Mouse (Mus musculus) MEL (cell line): Measurements from ENCODE around the gene Ppm1e. TPM values are rescaled to one million over a fixed set of nuclear protein-coding genes. Genes with fewer than 3 reads are reported as not detected.

Experiments used
- DNase-seq: peaks from one replicate; pipeline ENCODE4 v3.0.0; 2011; ENCODE audit warnings: low read depth, low spot score
- H3K27ac ChIP-seq: 2 replicates; pipeline ENCODE4 v1.5.1; 2012; ENCODE audit warnings: low read depth, mild to moderate bottlenecking, control low read depth, low read length, moderate library complexity; ENCODE audit not compliant: control insufficient read depth
- H3K27me3 ChIP-seq, 2 experiments: fragments of 150-350 bp in 1 of 2; sonication (generic) in 1 of 2; 2 replicates each; pipeline ENCODE4 v1.6.1; 2012; ENCODE audit warnings: low read length in 2 of 2, mild to moderate bottlenecking in 2 of 2, improper control_type of control experiment in 1 of 2, moderate library complexity in 1 of 2; ENCODE audit not compliant: insufficient read depth in 2 of 2, control insufficient read depth in 1 of 2
- H3K36me3 ChIP-seq, 2 experiments: 2 replicates each; pipeline ENCODE4 v1.6.1; 2012 to 2014; ENCODE audit warnings: low read length in 2 of 2, improper control_type of control experiment in 1 of 2, inconsistent platforms in 1 of 2, mild to moderate bottlenecking in 1 of 2; ENCODE audit not compliant: insufficient read depth in 2 of 2, control insufficient read depth in 1 of 2
- H3K4me1 ChIP-seq, 2 experiments: fragments of 150-350 bp in 1 of 2; sonication (generic) in 1 of 2; 2 replicates each; pipeline ENCODE4 v1.6.1; 2012; ENCODE audit warnings: low read length in 2 of 2, improper control_type of control experiment in 1 of 2, mild to moderate bottlenecking in 1 of 2; ENCODE audit not compliant: insufficient read depth in 2 of 2, control insufficient read depth in 1 of 2
- H3K4me3 ChIP-seq, 2 experiments: fragments of 150-350 bp in 1 of 2; sonication (generic) in 1 of 2; 2 replicates each; pipeline ENCODE4 v1.5.1; 2012; ENCODE audit warnings: low read depth in 2 of 2, low read length in 2 of 2, mild to moderate bottlenecking in 2 of 2, moderate library complexity in 2 of 2, control low read depth in 1 of 2, improper control_type of control experiment in 1 of 2; ENCODE audit not compliant: control insufficient read depth in 1 of 2, insufficient read depth in 1 of 2
- H3K79me2 ChIP-seq: 2 replicates; pipeline ENCODE4 v1.6.1; 2012; ENCODE audit warnings: mild to moderate bottlenecking, low read length, moderate library complexity; ENCODE audit not compliant: control insufficient read depth, poor library complexity, insufficient read depth
- H3K9ac ChIP-seq: 2 replicates; pipeline ENCODE4 v1.6.1; 2012; ENCODE audit warnings: low read depth, mild to moderate bottlenecking, control low read depth, low read length, moderate library complexity; ENCODE audit not compliant: control insufficient read depth, poor library complexity, severe bottlenecking
- H3K9me3 ChIP-seq: fragments of 150-350 bp; sonication (generic); replicated peaks from 2 replicates; pipeline ENCODE4 v1.6.1; 2012; ENCODE audit warnings: mild to moderate bottlenecking, low read length, improper control_type of control experiment, moderate library complexity; ENCODE audit not compliant: insufficient read depth
- CHD1 ChIP-seq: IDR thresholded peaks from 2 replicates; pipeline ENCODE4 v1.6.1; 2012; ENCODE audit warnings: low read depth, mild to moderate bottlenecking, inconsistent platforms, low read length, improper control_type of control experiment
- CHD2 ChIP-seq: IDR thresholded peaks from 2 replicates; pipeline ENCODE4 v1.6.1; 2011; ENCODE audit warnings: low read length, improper control_type of control experiment
- CTCF ChIP-seq, 3 experiments: IDR thresholded peaks in 2 of 3; conservative IDR thresholded peaks in 1 of 3; 2 replicates each; pipeline ENCODE4 v1.5.1; 2011 to 2012; ENCODE audit warnings: low read length in 3 of 3, low read depth in 2 of 3, mild to moderate bottlenecking in 2 of 3, improper control_type of control experiment in 1 of 3, inconsistent platforms in 1 of 3, mixed read lengths in 1 of 3, moderate library complexity in 1 of 3; ENCODE audit not compliant: control insufficient read depth in 1 of 3, insufficient read depth in 1 of 3, poor library complexity in 1 of 3, severe bottlenecking in 1 of 3
- ELF1 ChIP-seq: IDR thresholded peaks from 2 replicates; pipeline ENCODE4 v1.6.1; 2014; ENCODE audit warnings: low read depth, mild to moderate bottlenecking, inconsistent platforms, low read length, improper control_type of control experiment, moderate library complexity
- EP300 ChIP-seq, 2 experiments: IDR thresholded peaks; 2 replicates each; pipeline ENCODE4 v1.6.1; 2011; ENCODE audit warnings: improper control_type of control experiment in 2 of 2, low read length in 2 of 2, low read depth in 1 of 2, mild to moderate bottlenecking in 1 of 2
- GABPA ChIP-seq: IDR thresholded peaks from 2 replicates; pipeline ENCODE4 v1.6.1; 2012; ENCODE audit warnings: low read depth, mild to moderate bottlenecking, inconsistent platforms, low read length, improper control_type of control experiment, moderate library complexity
- GATA1 ChIP-seq: IDR thresholded peaks from 2 replicates; pipeline ENCODE4 v1.6.1; 2011; ENCODE audit warnings: low read depth, low read length, improper control_type of control experiment
- HCFC1 ChIP-seq: IDR thresholded peaks from 2 replicates; pipeline ENCODE4 v1.6.1; 2012; ENCODE audit warnings: low read depth, mild to moderate bottlenecking, inconsistent platforms, low read length, improper control_type of control experiment, moderate library complexity
- JUND ChIP-seq: IDR thresholded peaks from 2 replicates; pipeline ENCODE4 v1.6.1; 2011; ENCODE audit warnings: low read depth, mild to moderate bottlenecking, improper control_type of control experiment, low read length
- MAZ ChIP-seq: IDR thresholded peaks from 2 replicates; pipeline ENCODE4 v1.6.1; 2012; ENCODE audit warnings: low read depth, mild to moderate bottlenecking, inconsistent platforms, low read length, improper control_type of control experiment
- MEF2A ChIP-seq: IDR thresholded peaks from 2 replicates; pipeline ENCODE4 v1.6.1; 2014; ENCODE audit warnings: low read depth, mild to moderate bottlenecking, inconsistent platforms, low read length, improper control_type of control experiment; ENCODE audit not compliant: poor library complexity, insufficient replicate concordance, severe bottlenecking; ENCODE audit errors: extremely low read depth
- MYB ChIP-seq: IDR thresholded peaks from 2 replicates; pipeline ENCODE4 v1.6.1; 2011; ENCODE audit warnings: mild to moderate bottlenecking, low read depth, low read length, improper control_type of control experiment
- MYC ChIP-seq: IDR thresholded peaks from 2 replicates; pipeline ENCODE4 v1.6.1; 2011; ENCODE audit warnings: low read depth, mild to moderate bottlenecking, low read length, improper control_type of control experiment, moderate library complexity
- NELFE ChIP-seq: IDR thresholded peaks from 2 replicates; pipeline ENCODE4 v1.6.1; 2011; ENCODE audit warnings: low read depth, low read length, improper control_type of control experiment
- NRF1 ChIP-seq: IDR thresholded peaks from 2 replicates; pipeline ENCODE4 v1.6.1; 2014; ENCODE audit warnings: low read depth, mild to moderate bottlenecking, inconsistent platforms, low read length, improper control_type of control experiment, moderate library complexity; ENCODE audit not compliant: poor library complexity, insufficient read depth, severe bottlenecking
- POLR2A ChIP-seq, 2 experiments: IDR thresholded peaks; 2 replicates each; pipeline ENCODE4 v1.6.1; 2011 to 2012; ENCODE audit warnings: low read length in 2 of 2, mild to moderate bottlenecking in 2 of 2, control low read depth in 1 of 2, improper control_type of control experiment in 1 of 2, low read depth in 1 of 2, moderate library complexity in 1 of 2; ENCODE audit not compliant: control insufficient read depth in 1 of 2, insufficient read depth in 1 of 2, poor library complexity in 1 of 2
- RCOR1 ChIP-seq: IDR thresholded peaks from 2 replicates; pipeline ENCODE4 v1.6.1; 2012; ENCODE audit warnings: low read depth, mild to moderate bottlenecking, inconsistent platforms, low read length, improper control_type of control experiment
- SMC3 ChIP-seq: IDR thresholded peaks from 2 replicates; pipeline ENCODE4 v1.6.1; 2011; ENCODE audit warnings: low read depth, low read length, improper control_type of control experiment
- TAL1 ChIP-seq: IDR thresholded peaks from 2 replicates; pipeline ENCODE4 v1.6.1; 2012; ENCODE audit warnings: mild to moderate bottlenecking, inconsistent platforms, low read length, moderate library complexity, mixed read lengths
- USF1 ChIP-seq: IDR thresholded peaks from 2 replicates; pipeline ENCODE4 v1.6.1; 2014; ENCODE audit warnings: low read depth, mild to moderate bottlenecking, inconsistent platforms, low read length, improper control_type of control experiment, moderate library complexity
- USF2 ChIP-seq, 2 experiments: IDR thresholded peaks; 2 replicates each; pipeline ENCODE4 v1.6.1; 2011 to 2012; ENCODE audit warnings: improper control_type of control experiment in 2 of 2, low read length in 2 of 2, borderline replicate concordance in 1 of 2, inconsistent platforms in 1 of 2, low read depth in 1 of 2, mild to moderate bottlenecking in 1 of 2; ENCODE audit not compliant: insufficient read depth in 1 of 2
- ZC3H11A ChIP-seq: IDR thresholded peaks from 2 replicates; pipeline ENCODE4 v1.6.1; 2012; ENCODE audit warnings: low read depth, mild to moderate bottlenecking, inconsistent platforms, low read length, improper control_type of control experiment
- ZKSCAN1 ChIP-seq: IDR thresholded peaks from 2 replicates; pipeline ENCODE4 v1.6.1; 2012; ENCODE audit warnings: low read depth, mild to moderate bottlenecking, inconsistent platforms, low read length, improper control_type of control experiment, moderate library complexity
- ZMIZ1 ChIP-seq: IDR thresholded peaks from 2 replicates; pipeline ENCODE4 v1.6.1; 2012; ENCODE audit warnings: low read depth, mild to moderate bottlenecking, inconsistent platforms, low read length, improper control_type of control experiment, moderate library complexity
- polyA plus RNA-seq, 2 experiments: library from polyadenylated mRNA; stranded (reverse) in 1 of 2; unstranded in 1 of 2; fragments of >175 nt in 1 of 2; fragments of >200 nt in 1 of 2; gene quantifications; 2 replicates each; pipeline versions ENCODE4 v1.2.1 to v1.2.4; 2012; ENCODE audit warnings: low replicate concordance in 2 of 2, low read depth in 1 of 2; ENCODE audit not compliant: insufficient read length in 2 of 2, insufficient read depth in 1 of 2, missing spikeins in 1 of 2
- total RNA-seq: library from RNA; depleted of rRNA; stranded (reverse); fragments of 300-350 nt; gene quantifications from 2 replicates; pipeline ENCODE4 v1.2.3, GENCODE M21; 2012

The Ppm1e gene
- total and polyA plus RNA-seq, 3 experiments = 1.3 to 2.8 TPM; not detected in 1

- H3K27me3 ChIP-seq = no peaks in the 10 kb centered on the region
- H3K79me2 ChIP-seq = no peaks in the 10 kb centered on the region
- H3K9ac ChIP-seq = no peak overlapping the region
- H3K4me3 ChIP-seq = no peak overlapping the region
- H3K36me3 ChIP-seq = no peaks in the 10 kb centered on the region
- no peaks in the 10 kb centered on the region for H3K4me1 ChIP-seq
- no peaks in the 10 kb centered on the region for H3K9me3 ChIP-seq
- H3K27ac ChIP-seq = no peak overlapping the region
- TF ChIP-seq POLR2A (IDR thresholded peaks at IDR 0.05; ENCODE audit: control insufficient read depth in 1 of 2, insufficient read depth in 1 of 2, low read depth in 1 of 2, low read length in 2 of 2, poor library complexity in 1 of 2) (no peak), CTCF (IDR thresholded peaks at IDR 0.05 in 2 of 3, conservative IDR thresholded peaks at IDR 0.05 in 1 of 3; ENCODE audit: control insufficient read depth in 1 of 3, insufficient read depth in 1 of 3, low read depth in 2 of 3, low read length in 3 of 3, poor library complexity in 1 of 3, severe bottlenecking in 1 of 3) (no peak), NRF1 (no peak), ZKSCAN1 (no peak), ELF1 (no peak), MAZ (no peak), MYB (no peak), RCOR1 (no peak), GATA1 (no peak), USF2 (IDR thresholded peaks at IDR 0.05; ENCODE audit: borderline replicate concordance in 1 of 2, insufficient read depth in 1 of 2, low read depth in 1 of 2, low read length in 2 of 2) (no peak), CHD2 (no peak), MYC (no peak)
- DNase-seq = no peak
Observed at GRCm38 (mm10) chr11:87296467-87296866, 62.4 kb downstream of the Ppm1e start.

- H3K4me1 ChIP-seq = no peaks in the 10 kb centered on the region
- no peaks in the 10 kb centered on the region for H3K36me3 ChIP-seq
- TF ChIP-seq EP300 (IDR thresholded peaks at IDR 0.05; ENCODE audit: low read depth in 1 of 2, low read length in 2 of 2) = no peak
- DNase-seq = no peak
- H3K27ac ChIP-seq = no peak overlapping the region
- H3K9me3 ChIP-seq = no peaks in the 10 kb centered on the region
- H3K79me2 ChIP-seq = no peaks in the 10 kb centered on the region
- no peaks in the 10 kb centered on the region for H3K27me3 ChIP-seq
- H3K4me3 ChIP-seq = no peak overlapping the region
- no peak overlapping the region for H3K9ac ChIP-seq
Observed at GRCm38 (mm10) chr11:87295636-87296035, 63.2 kb downstream of the Ppm1e start.

GRCm38 (mm10) chr11:87289313-87289712, 69.5 kb downstream of the Ppm1e start:
- H3K4me3 ChIP-seq = no peak overlapping the region
- peaks cover 0 to under 1% of the 10 kb centered on the region in 2 experiments; a peak in 2 of 4 replicates for H3K4me1 ChIP-seq
- no peak overlapping the region for H3K27ac ChIP-seq
- no peaks in the 10 kb centered on the region for H3K27me3 ChIP-seq
- no peak overlapping the region for H3K9ac ChIP-seq
- H3K79me2 ChIP-seq = no peaks in the 10 kb centered on the region
- no peak for DNase-seq
- H3K36me3 ChIP-seq = peaks cover 0 to 3% of the 10 kb centered on the region in 2 experiments; a peak in 2 of 4 replicates
- no peaks in the 10 kb centered on the region for H3K9me3 ChIP-seq
- TF ChIP-seq TAL1 = no peak
- no peak for TF ChIP-seq MEF2A
- TF ChIP-seq CHD1 = no peak
- TF ChIP-seq GABPA = no peak
- TF ChIP-seq MAZ = no peak
- no peak for TF ChIP-seq POLR2A (IDR thresholded peaks at IDR 0.05; ENCODE audit: control insufficient read depth in 1 of 2, insufficient read depth in 1 of 2, low read depth in 1 of 2, low read length in 2 of 2, poor library complexity in 1 of 2)
- no peak for TF ChIP-seq USF1
- TF ChIP-seq ZMIZ1 = no peak
- no peak for TF ChIP-seq NELFE
- TF ChIP-seq JUND = no peak
- TF ChIP-seq NRF1 = no peak
- no peak for TF ChIP-seq SMC3
- TF ChIP-seq ZC3H11A = no peak
- no peak for TF ChIP-seq HCFC1
